Mouse (Mus musculus): Measurements from ENCODE around the gene Scand1. TPM values are rescaled to one million over a fixed set of nuclear protein-coding genes. Genes with fewer than 3 reads are reported as not detected.

Gene Scand1
- polyA plus RNA-seq (2015; fragmentation: Nextera tagmentation; extraction: Ambion mirVana) = 64.7 and 68.5 TPM in 2 replicates

- H3K36me3 ChIP-seq = peaks cover 4% of the 10 kb centered on the region; the same call in 1 of the 2 replicates
- under 1% methylated on average over 48 of the region's 49 CpGs for WGBS
- H3K27ac ChIP-seq = peak within 1 kb of the TSS; percentile 98
- H3K9ac ChIP-seq = peak within 1 kb of the TSS; percentile 95
- H3K27me3 ChIP-seq = no peaks in the 10 kb centered on the region
- peak within 1 kb of the TSS; percentile 92 for H3K4me3 ChIP-seq
- no peaks in the 10 kb centered on the region for H3K9me3 ChIP-seq
- peak; percentile 91 for ATAC-seq (ENCODE audit: borderline replicate concordance, extremely low read depth, low FRiP score, low TSS enrichment)
- peak within 1 kb of the TSS; percentile 80 for H3K4me2 ChIP-seq
- H3K4me1 ChIP-seq = peaks cover 11% of the 10 kb centered on the region
Observed at GRCm38 (mm10) chr2:156312297-156312897, at the start of gene Scand1, which contains the start of gene Cnbd2. Gene Scand1, minus strand, starts transcription at chr2:156312704. Gene Cnbd2, plus strand, starts transcription at chr2:156312299.

- Histone ChIP-seq H3K36me3 (no peaks in the 10 kb centered on the region), H3K9ac (no peak overlapping the region), H3K4me2 (no peak overlapping the region), H3K9me3 (no peaks in the 10 kb centered on the region), H3K4me3 (no peak overlapping the region), H3K27ac (no peak overlapping the region), H3K27me3 (no peaks in the 10 kb centered on the region), H3K4me1 (no peaks in the 10 kb centered on the region)
- ATAC-seq (ENCODE audit: borderline replicate concordance, extremely low read depth, low FRiP score, low TSS enrichment) = no peak
- WGBS = 67% methylated on average over 7 of the region's 7 CpGs
Observed at GRCm38 (mm10) chr2:156356031-156356430, 43.5 kb upstream of the Scand1 start.

- H3K4me2 ChIP-seq = no peak overlapping the region
- H3K27me3 ChIP-seq = no peaks in the 10 kb centered on the region
- 24% methylated on average over 7 of the region's 7 CpGs for WGBS
- H3K4me1 ChIP-seq = no peaks in the 10 kb centered on the region
- no peaks in the 10 kb centered on the region for H3K9me3 ChIP-seq
- no peak overlapping the region for H3K9ac ChIP-seq
- no peak for ATAC-seq (ENCODE audit: borderline replicate concordance, extremely low read depth, low FRiP score, low TSS enrichment)
- no peak overlapping the region for H3K27ac ChIP-seq
- no peak overlapping the region for H3K4me3 ChIP-seq
- H3K36me3 ChIP-seq = no peaks in the 10 kb centered on the region
Observed at GRCm38 (mm10) chr2:156353265-156353692, 40.8 kb upstream of the Scand1 start.

DNA sequence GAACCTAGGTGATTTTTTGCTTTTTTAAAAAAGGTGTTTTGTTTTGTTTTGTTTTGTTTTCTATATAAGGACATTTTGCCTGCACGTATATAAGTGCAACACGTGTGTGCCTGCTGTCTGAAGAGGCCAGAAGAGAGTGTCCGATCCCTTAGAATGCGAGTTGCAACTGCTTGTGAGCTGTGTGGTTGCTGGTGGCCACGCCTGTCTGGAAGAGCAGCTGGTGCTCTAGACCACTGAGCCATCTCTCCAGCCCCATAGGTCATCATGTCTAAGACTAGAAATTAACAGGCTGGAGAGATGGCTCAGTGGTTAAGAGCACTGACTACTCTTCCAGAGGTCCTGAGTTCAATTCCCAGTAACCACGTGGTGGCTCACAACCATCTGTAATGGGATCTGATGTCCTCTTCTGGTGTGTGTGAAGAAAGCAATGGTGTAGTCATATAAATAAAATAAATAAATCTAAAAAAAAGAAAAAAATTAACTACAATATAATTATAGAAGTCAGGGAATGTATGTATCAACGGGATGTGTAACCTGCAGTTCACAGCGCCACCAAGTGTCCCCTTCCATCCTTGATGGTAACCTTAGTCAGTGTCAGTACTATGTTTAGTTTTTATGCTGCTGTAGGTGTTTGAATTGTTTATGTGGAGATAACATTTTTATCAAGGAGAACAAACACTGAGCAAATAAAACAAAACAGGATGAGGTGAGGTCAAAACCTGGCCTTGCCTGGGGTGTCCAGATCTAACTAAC, 40.1 kb upstream of the Scand1 start:
- Histone ChIP-seq H3K4me1 (no peaks in the 10 kb centered on the region), H3K27me3 (no peaks in the 10 kb centered on the region), H3K36me3 (no peaks in the 10 kb centered on the region), H3K4me2 (no peak overlapping the region), H3K9ac (no peak overlapping the region), H3K4me3 (no peak overlapping the region), H3K27ac (no peak overlapping the region), H3K9me3 (no peaks in the 10 kb centered on the region)
- WGBS = 75% methylated on average over 8 of the region's 8 CpGs
- no peak for ATAC-seq (ENCODE audit: borderline replicate concordance, extremely low read depth, low FRiP score, low TSS enrichment)

GRCm38 (mm10) chr2:156351243-156351642, 38.7 kb upstream of the Scand1 start:
- H3K9me3 ChIP-seq = no peaks in the 10 kb centered on the region
- H3K27me3 ChIP-seq = no peaks in the 10 kb centered on the region
- H3K4me2 ChIP-seq = no peak overlapping the region
- no peak overlapping the region for H3K27ac ChIP-seq
- no peak overlapping the region for H3K4me3 ChIP-seq
- no peaks in the 10 kb centered on the region for H3K36me3 ChIP-seq
- ATAC-seq (ENCODE audit: borderline replicate concordance, extremely low read depth, low FRiP score, low TSS enrichment) = no peak
- no peak overlapping the region for H3K9ac ChIP-seq
- WGBS = 83% methylated on average over 7 of the region's 7 CpGs
- H3K4me1 ChIP-seq = no peaks in the 10 kb centered on the region

- Histone ChIP-seq H3K27me3 (no peaks in the 10 kb centered on the region), H3K36me3 (no peaks in the 10 kb centered on the region), H3K4me1 (no peaks in the 10 kb centered on the region), H3K4me3 (no peak overlapping the region), H3K4me2 (no peak overlapping the region), H3K9ac (no peak overlapping the region), H3K9me3 (no peaks in the 10 kb centered on the region), H3K27ac (no peak overlapping the region)
- ATAC-seq (ENCODE audit: borderline replicate concordance, extremely low read depth, low FRiP score, low TSS enrichment) = no peak
- whole genome bisulfite sequencing = 94% methylated on average over 4 of the region's 4 CpGs
Observed at GRCm38 (mm10) chr2:156349286-156349848, 36.9 kb upstream of the Scand1 start.

DNA sequence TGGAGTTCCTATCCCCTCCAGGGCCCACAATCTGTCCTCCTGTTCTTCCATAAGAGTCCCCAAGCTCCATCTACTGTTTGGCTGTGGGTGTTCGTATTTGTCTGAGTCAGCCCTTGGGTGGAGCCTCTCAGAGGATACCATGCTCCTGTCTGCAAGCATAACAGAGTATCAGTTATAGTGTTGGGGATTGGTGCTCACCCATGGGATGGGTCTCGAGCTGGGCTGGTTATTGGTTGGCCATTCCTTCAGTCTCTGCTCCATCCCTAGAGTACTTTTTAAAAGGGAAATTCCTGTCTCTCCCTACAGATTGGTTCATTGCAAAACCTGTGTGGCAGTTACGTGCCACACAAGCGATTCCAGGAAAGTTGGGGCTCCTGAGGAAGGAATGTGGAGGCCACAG, 36.3 kb upstream of the Scand1 start:
- Histone ChIP-seq H3K9me3 (no peaks in the 10 kb centered on the region), H3K4me1 (no peaks in the 10 kb centered on the region), H3K36me3 (no peaks in the 10 kb centered on the region), H3K4me3 (no peak overlapping the region), H3K27me3 (no peaks in the 10 kb centered on the region), H3K9ac (no peak overlapping the region), H3K27ac (no peak overlapping the region), H3K4me2 (no peak overlapping the region)
- 79% methylated on average over 4 of the region's 4 CpGs for WGBS
- no peak for ATAC-seq (ENCODE audit: borderline replicate concordance, extremely low read depth, low FRiP score, low TSS enrichment)

DNA sequence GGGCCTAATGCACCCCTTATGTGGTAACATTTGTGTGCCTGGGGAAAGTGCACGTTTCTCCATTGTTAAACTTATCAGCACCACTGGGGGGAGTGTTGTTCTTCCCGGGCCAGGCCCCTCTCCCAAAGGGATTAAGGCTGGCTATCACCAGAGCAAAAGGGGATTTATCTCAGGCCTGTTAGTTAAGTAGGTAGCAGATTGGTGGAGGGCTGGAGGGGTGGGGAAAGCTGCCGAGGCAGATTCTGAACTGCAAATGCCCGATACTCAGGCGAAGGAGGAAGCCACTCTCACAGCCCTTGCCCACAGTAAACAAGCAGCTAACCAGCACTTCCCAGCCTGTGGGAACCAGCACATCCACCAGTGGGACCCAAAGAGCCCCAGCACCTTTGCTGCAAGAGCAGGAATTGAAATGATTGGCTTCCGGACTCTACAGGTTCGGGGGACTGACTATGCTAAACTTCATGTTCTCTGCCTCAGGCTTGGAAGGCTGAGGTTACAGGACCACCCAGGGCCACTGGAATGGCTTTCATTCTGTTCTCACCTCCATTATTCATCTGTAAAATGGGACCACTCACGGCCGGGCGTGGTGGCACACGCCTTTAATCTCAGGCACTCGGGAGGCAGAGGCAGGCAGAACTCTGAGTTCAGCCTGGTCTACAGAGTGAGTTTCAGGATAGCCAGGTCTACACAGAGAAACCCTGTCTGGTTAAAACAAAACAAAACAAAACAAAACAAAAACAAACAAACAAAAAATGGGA, 32.5 kb upstream of the Scand1 start:
- Histone ChIP-seq H3K9ac (no peak overlapping the region), H3K9me3 (no peaks in the 10 kb centered on the region), H3K27ac (no peak overlapping the region), H3K36me3 (no peaks in the 10 kb centered on the region), H3K4me3 (no peak overlapping the region), H3K4me2 (no peak overlapping the region), H3K27me3 (no peaks in the 10 kb centered on the region), H3K4me1 (no peaks in the 10 kb centered on the region)
- no peak for ATAC-seq (ENCODE audit: borderline replicate concordance, extremely low read depth, low FRiP score, low TSS enrichment)
- 56% methylated on average over 12 of the region's 12 CpGs for WGBS

DNA sequence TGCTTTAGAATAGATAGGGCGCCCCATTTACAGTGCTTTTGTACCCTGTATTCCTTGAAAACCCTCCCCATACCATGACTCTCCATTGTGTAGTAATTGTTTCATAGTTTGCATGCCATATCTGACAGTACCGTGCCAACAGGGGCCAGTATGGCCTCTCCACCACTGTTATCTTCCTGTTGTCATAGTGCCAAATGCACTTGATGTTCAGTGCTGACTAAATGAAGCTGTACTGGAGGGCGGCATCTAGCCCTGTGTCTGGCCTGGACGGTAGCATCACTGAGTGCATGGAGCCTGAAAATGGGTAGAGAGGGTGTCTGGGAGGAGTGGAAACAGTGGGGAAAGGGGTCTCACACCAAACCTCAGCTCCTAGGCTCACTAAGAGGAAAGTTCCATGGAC, 27.6 kb upstream of the Scand1 start:
- 76% methylated on average over 4 of the region's 4 CpGs for WGBS

DNA sequence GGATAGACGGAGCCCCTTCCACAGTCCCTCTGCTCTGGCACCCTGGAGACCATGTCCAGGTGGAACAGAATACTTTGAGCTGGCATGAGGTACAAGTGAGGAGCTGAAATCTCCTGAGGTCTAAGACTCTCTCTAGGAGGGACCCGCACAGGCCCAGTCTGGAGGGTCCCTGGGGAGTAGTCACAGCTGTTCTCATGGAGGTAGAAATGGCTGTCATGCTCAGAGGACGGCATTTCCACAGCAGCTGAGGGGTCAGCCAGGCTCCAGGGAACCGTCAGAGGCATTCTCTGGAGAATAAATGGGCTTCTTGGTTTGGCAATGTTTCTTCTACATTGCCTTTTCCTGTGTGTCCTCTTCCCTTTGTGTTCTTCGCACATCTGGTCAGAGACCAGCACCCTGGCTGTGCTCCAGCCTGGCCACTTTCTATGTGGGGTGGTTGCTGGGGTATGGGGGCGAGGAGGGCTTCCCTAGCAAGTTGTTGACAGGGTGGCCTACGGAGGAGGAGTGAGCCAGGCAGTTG, 19.0 kb upstream of the Scand1 start:
- WGBS = 44% methylated on average over 7 of the region's 7 CpGs
- no peaks in the 10 kb centered on the region for H3K9me3 ChIP-seq
- H3K36me3 ChIP-seq = no peaks in the 10 kb centered on the region
- ATAC-seq (ENCODE audit: borderline replicate concordance, extremely low read depth, low FRiP score, low TSS enrichment) = peak; percentile 72
- no peak overlapping the region for H3K27ac ChIP-seq
- no peak overlapping the region for H3K9ac ChIP-seq
- peaks cover 3% of the 10 kb centered on the region; the same call in 1 of the 2 replicates for H3K4me1 ChIP-seq
- H3K27me3 ChIP-seq = no peaks in the 10 kb centered on the region
- H3K4me3 ChIP-seq = no peak overlapping the region
- no peak overlapping the region for H3K4me2 ChIP-seq

More for the DNA sequence above, 27.6 kb upstream of the Scand1 start:
- no peaks in the 10 kb centered on the region for H3K36me3 ChIP-seq
- H3K4me1 ChIP-seq = no peaks in the 10 kb centered on the region
- H3K9me3 ChIP-seq = no peaks in the 10 kb centered on the region
- no peak overlapping the region for H3K4me3 ChIP-seq
- H3K27ac ChIP-seq = no peak overlapping the region
- H3K9ac ChIP-seq = no peak overlapping the region
- no peaks in the 10 kb centered on the region for H3K27me3 ChIP-seq
- ATAC-seq (ENCODE audit: borderline replicate concordance, extremely low read depth, low FRiP score, low TSS enrichment) = no peak
- no peak overlapping the region for H3K4me2 ChIP-seq

- no peak for ATAC-seq (ENCODE audit: borderline replicate concordance, extremely low read depth, low FRiP score, low TSS enrichment)
- H3K4me3 ChIP-seq = no peak overlapping the region
- 44% methylated on average over 1 of the region's 1 CpGs for WGBS
Observed at GRCm38 (mm10) chr2:156330681-156331080, 18.2 kb upstream of the Scand1 start.

More at GRCm38 (mm10) chr2:156330681-156331080, 18.2 kb upstream of the Scand1 start:
- no peak overlapping the region for H3K4me2 ChIP-seq
- no peak overlapping the region for H3K9ac ChIP-seq
- H3K36me3 ChIP-seq = no peaks in the 10 kb centered on the region
- H3K27ac ChIP-seq = no peak overlapping the region
- no peaks in the 10 kb centered on the region for H3K27me3 ChIP-seq
- peaks cover 3% of the 10 kb centered on the region; the same call in 1 of the 2 replicates for H3K4me1 ChIP-seq
- no peaks in the 10 kb centered on the region for H3K9me3 ChIP-seq

Measured in lung, embryonic 15.5 days (tissue).